Mouse (Mus musculus): ENCODE measurements around the gene Shld1.
A peak's percentile ranks its signal among the peaks of the same experiment; 100 is the strongest.

Gene Shld1

DNA sequence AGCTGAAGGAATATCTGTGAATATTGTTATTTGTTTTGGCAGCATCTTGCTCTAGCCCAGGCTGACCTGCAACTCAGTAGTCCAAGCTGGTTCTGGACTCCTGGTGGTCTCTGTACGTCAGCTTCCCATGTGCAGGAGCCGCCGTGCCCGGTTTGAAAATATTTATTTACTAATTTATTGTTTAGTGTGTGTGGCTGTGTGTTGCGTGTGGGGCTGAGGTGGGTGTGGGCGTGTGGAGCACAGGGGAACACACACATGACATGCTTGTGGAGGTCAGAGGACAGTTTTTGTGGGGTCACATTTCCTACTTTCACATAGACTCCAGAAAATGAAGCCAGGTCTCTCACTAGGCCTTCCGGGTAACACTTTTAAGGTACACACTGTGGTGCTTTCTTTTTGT is 37.8 kb downstream of the Shld1 start:
- no peak for DNase-seq (ENCODE audit: low spot score)

DNA sequence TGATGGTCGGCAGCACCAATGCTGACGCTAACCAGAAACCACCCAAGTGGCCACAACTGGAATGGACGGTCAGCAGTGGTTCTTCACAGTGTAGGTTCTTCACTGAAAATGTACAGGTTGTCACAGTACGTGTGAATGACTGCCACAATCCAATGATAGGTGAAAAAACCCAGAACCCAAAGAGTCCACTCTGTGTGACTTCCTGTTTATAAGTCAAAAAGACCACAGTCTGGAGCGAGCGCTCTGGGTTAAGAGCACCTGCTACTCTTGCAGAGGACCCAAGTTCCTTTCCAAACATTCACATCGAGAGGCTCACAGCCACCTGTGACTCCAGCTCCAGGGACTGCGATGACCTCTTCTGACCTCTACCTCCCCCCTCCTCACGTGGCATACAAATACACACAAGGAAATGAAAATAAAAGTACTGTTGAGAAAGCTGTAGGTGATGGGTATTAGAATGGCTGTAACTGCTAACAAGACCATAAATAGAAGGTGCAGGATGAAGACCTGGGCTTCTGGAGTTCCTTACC is 38.7 kb downstream of the Shld1 start:
- DNase-seq (ENCODE audit: low spot score): no peak

DNA sequence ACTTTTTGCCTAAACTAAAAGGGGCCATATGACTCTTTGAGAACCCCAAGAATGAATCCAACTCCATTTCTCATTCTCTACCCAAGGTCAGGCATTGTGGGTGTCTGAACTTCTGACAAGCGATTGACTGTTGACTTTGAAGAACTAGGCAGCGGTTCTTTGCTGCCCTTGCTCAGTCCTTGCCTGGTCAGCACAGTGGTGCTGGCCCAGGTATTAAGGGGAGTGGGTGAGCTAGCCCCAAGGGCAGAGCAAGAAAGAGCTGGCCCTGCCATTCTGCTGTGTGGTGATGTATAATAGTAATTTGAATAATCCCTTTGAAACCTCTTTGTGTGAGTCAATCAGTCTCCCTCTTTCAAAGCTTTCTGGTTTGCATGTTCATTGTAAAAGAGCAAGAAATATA is 39.4 kb downstream of the Shld1 start:
- no peak for DNase-seq (ENCODE audit: low spot score)

DNA sequence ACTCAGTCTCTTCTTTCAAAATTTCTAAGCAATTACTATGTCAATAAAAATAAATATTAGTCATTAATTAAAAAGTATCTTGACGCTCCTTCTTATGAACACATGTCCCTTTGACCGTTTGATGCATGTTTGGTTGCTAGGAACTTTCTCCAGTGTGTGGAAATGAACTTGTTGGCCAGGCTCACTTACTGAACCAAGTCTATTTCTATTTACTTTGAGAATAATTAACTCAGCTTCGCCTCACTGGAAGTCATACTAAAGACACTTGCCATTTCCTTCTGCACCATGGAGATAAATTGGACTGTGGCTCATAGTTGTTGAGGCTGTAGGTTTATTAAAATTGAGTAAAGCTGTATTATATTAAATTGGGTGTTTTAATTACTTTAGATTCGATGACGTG is 46.2 kb downstream of the Shld1 start:
- no peak for DNase-seq (ENCODE audit: low spot score)

DNA sequence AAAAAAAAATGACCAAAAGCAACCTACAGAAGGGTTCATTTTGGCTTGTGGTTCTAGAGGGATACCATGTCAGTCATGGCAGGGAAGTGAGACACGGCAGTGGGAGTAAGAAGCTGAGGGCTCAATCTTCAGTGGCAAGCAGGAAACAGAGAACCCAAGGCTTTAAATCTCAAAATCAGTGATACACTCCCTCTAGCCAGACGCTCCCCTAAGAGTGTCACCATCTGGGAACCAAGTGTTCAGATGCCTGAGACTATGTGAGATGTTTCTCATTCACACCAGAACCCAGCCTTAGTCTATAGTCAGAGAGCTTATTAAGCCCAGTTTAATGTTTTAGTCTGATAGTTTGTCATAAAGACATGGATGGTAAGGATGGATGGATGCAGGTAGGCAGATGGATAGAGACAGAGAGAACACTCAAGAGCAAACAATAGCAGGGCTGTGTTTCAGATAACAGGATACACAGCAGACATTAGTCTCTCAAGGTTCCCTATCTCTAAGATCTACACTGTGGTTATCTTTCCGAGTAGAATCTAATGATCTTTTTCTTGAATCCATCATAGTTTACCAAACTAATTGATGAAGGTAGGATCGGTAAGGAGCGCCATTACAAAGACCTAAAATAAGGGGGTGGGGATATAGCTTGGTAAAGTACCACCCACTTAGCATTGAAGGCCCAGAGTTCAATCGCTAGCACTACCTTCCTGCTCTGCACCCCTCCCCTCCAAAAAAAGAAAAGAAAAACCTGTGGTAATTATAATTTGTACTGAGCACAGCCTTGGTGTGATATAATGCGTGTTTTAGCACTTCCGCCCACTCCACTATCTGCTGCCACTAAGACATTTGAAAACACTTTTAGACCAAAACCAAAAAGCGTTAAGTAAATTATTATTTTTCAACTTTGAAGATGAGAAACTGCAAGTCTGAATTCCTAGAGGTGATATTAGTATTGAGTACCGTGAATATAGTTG is 47.2 kb downstream of the Shld1 start:
- DNase-seq (ENCODE audit: low spot score): no peak

DNA sequence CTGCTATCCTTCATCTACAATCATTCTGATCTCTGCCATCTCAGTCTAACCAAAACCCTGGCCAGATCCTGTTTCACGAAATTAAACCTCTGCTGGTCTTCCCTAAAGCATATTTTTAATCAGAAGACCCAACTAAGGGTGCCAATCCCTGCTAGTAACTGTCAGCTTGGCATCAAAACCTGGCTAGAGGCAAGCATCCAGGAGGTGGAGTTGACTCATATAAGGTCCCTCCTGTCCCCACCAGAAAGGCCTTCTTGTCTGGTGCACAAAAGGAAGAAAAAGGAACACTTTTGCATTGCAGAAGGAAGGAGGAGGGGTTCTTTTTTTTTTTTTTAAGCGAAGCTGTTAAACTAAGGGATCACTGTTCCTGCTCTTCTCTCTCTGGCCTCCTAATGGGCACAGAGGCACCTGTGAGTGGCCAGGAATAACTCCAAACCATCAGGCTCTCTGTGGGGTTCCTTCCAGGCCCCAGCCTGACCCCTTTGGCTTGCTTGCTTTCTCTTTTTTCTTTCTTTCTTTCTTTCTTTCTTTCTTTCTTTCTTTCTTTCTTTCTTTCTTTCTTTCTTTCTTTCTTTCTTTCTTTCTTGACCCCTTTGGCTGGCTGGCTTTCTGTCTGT is 52.2 kb downstream of the Shld1 start:
- no peak for DNase-seq (ENCODE audit: low spot score)

DNA sequence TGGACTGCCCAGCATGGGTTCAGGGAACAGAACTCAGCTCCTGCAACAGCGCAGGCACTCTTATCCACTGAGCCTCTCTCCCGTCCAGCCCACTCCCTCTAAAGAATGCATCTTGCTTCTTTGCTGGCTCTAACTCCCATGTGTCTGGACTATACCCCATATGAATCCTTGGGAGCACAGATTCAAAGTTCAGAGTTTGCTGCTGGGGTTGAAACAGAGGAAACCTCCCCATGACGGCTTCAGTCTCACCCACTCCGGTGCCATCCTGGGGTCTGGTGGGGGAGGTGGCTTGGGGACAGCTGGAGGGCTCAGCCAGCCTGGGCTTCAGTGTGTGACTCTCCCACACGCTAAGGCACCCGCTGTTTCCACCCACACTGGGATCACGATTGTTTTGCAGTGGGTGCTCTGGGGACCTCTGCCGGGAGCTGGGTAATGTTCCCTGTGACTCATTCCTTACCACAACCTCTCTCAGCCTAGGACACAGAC is 55.2 kb downstream of the Shld1 start:
- no peak for DNase-seq (ENCODE audit: low spot score)

DNA sequence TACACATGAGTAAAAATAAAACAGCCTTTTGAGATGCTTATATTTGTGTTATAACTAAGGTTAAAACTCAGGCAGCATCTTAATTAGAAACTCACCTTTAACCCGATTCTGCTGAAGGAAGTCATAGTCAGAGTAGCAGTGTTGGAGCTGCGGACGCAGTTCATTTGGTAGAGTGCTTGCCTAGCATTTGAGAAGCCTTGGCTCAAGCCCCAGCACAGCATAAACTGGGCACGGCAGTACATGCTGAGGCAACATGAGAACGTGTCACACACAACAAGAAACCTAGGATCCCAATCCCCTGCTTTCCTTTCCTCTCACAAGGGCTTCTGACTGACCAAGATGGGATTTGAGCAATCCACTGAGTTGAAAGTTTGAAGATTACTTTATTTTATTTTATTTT is 58.1 kb downstream of the Shld1 start:
- no peak for DNase-seq (ENCODE audit: low spot score)

DNA sequence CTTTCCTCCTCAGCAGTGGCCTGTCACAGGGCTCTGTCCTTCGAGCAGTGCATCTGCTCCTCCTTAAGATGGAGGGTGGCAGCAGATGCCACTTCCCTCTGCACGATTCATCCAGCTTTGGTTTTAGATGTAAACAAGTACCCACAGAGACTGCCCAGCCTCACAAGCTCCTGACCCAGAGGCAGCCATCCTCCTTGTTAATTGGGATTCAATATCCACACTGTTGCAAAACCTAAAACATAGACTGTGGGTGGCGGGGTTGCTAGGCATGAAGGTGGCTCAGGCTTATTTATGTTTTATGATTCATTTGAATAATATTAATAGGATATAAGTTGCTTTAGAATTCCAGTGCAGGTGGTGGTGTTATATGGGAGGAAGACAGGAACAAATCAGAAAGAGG is 59.4 kb downstream of the Shld1 start:
- no peak for DNase-seq (ENCODE audit: low spot score)

DNA sequence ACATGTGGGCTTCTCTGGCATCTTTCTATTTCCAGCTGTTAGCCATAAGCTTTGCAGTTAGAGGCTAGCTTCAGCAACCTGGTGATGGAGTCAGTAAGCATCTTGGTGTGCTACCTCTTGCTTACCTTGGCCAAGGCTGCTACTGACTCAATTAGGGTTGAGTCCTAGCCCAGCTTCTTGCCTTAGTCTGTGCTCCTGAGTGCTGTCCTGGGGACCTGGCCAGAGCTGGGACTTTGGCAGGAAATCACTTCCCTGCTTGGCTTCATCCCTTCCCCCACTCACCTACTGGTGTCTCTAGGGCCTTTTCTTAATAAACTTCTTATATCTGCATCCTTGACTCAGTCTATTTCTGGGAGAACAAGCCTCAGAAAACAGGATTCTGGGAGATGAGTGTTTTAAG is 64.0 kb downstream of the Shld1 start:
- no peak for DNase-seq (ENCODE audit: low spot score)

DNA sequence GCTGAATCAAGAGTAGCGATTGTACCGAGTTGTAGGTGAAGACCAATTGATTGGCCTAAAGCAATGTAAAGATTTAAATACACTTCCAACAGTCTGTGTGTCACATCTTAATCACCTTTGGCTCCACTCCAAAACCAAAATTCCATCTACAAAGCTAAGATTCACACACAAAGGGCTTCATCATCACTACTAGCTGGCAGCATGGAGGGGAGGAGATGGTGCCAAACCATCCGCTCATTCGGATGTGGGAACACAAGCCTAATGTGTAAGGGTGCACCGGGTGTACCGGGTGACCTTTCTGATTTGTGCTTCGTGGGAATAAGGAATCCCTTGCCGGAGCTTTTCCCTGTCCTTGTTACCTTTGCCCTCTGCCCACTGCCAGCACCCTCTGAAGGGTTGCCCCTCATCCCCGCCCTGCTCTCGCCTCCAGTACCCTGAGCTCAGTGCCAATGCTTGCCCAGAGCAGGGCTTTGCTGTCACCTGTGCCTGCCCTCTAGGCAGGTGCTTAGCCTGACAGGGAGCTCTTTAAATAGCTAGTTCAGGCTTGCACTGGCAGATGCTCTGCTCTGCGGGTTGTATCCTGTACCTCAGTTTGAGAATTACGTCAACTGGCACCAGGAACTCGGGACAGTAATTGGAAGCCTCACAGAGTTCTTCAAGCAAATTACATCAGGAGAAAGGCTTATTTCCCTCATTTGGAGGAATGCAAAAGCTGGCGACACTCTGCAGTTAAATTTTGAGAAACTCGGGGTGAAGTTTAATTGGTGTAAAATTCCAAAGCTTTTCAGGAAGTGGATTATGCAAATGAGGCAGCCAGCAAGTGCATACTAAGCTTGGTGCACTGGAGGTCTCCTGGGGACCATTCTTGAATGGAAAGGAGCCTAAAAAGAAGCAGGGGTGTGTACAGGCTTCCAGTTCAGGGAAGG is 64.7 kb downstream of the Shld1 start:
- DNase-seq (ENCODE audit: low spot score): no peak

DNA sequence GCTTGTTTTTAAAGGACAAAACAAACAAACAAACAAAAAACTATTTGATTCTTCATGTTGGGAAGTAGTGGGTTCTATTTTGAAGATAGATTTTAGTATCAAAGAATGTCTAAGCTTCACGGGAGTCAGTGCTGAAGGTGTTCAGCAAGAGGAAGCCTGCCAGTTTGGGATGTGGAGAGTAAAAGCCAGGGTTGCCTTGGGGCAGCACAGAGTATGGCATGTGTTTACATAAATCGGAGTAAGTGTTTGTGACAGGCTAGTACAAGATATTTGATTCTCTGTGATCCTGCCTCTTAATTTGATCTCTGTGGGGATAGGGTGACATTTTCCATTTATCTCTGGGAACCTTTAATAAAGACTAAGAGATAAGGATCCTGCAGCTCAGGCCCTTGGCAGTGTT is 65.7 kb downstream of the Shld1 start:
- no peak for DNase-seq (ENCODE audit: low spot score)

DNA sequence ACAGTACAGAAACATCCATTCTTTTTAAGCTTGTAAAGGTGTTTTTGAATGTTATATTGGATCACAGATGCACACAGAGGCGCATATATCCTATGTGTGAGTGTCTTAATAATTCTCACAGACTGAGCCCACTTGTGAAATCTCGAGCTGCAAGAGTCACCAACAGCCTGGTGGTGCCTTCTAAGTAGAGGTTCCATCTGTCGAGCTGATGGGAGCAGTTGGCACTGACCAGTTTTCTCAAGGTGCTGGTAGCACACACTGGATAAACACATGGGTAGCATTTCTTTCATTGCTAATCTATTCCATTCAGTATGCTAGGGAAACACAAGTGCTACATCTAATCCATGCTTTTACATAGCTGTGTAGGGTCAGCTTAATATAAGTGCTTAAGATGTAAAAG is 66.4 kb downstream of the Shld1 start:
- DNase-seq (ENCODE audit: low spot score): no peak

DNA sequence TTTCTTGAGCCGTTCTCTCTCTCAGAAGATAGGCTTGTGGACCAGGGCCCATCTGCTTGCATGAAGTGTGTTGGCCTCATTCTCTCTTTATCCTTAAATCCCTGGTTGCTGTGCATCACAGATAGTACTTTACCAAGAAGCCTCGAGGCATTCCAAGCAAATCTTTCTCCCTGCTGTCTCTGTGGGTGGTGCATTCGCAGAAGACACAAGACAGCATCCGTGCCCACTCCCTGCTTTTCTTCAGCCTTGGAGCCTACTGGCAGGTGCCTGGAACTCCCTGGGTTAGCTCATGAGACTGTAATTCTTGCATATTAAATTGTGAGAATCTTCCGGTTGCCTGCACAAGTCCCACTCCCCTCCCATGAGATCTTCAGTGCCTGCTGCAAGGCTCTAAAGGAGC is 71.2 kb downstream of the Shld1 start:
- DNase-seq (ENCODE audit: low spot score): no peak

DNA sequence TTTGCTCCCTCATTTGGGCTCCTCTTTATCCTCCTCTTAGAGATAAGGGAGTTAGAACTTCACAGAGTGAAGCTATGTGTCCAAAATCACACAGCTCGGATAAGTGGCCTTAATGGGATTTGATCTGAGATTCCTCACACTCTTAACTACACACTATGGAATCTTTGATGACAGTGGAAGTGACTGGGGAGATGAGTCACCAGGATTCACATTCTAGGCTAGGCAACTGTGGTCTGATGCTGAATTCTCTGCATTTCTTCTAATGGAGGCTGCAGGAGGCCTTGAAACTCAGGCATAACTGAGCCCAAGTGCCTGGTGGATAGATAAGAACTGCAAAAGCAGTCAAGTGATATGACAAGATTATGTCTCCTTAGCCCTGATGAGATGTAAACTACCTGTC is 84.1 kb downstream of the Shld1 start:
- DNase-seq (ENCODE audit: low spot score): no peak

DNA sequence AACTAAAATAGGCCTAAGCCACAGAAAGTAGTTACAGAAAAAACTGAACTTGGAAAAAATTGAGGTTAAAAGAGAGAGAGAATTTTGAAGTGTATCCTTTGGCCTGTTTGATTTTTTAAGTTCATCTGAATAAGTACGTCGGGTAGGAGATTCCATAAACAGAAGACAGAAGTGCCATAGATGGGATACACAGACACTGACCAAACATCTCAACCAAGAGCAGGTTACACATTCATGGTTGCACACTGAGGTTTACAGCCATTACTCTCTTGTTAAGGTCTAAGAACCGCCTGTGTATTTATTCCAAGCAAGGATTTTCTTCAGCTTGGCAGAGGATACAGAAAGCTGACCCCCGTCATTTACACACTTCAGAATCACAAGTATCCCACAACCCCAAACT is 94.2 kb downstream of the Shld1 start, which contains the start of gene Chgb:
Chgb (plus strand) TSS at position 301 of the 400 bp plus-strand sequence.
- no peak for DNase-seq (ENCODE audit: low spot score)

DNA sequence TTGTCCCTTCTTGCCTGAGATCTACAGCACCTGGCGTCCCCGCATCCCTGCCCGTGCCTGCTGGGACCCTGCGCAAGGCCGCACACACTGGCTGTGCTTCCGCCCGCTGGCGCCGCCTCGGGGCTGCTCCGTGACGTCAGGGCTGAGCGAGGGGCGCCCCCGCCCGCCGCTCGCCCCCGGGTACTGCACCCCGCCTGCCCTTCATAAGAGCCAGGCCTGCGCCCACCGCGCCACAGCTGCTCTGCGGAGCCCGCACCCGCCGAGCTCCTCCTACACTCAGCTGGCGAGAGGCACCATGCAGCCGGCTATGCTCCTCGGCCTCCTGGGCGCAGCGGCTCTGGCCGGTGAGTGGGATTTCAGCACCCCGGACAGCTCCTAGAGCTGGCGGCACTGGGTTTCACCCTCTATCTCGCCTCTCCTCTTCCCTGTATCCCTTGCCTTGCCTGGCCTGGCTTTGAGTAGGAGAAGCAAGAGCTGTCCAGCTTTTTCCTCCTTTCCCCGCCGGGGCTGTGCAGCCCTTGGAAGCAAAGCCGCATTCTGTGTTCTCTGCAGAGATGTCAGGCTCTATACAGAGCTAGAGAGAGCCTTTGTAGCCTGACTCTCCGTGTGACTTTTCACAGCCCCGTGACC is 94.8 kb downstream of the Shld1 start:
- peak; percentile 94 for DNase-seq (ENCODE audit: low spot score)

DNA sequence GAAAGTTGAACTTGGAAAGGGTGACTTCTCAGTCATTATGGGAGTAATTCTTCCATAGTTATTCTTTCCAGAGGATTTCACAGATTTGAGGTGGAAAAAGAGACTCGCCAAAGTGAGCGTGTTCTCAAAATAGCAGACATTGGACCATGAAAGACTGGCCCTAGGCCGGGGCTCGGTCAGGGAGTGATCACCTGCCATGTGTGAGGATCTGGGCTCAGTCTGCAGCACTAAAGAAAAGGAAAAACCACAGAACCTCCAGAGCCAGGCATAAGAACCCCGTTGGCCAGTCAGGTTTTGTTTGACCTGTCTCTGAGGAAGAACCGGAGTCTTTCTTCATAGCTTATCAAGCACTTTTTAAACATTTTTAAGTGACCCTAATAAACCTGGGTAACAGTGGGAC is 97.3 kb downstream of the Shld1 start:
- no peak for DNase-seq (ENCODE audit: low spot score)

DNA sequence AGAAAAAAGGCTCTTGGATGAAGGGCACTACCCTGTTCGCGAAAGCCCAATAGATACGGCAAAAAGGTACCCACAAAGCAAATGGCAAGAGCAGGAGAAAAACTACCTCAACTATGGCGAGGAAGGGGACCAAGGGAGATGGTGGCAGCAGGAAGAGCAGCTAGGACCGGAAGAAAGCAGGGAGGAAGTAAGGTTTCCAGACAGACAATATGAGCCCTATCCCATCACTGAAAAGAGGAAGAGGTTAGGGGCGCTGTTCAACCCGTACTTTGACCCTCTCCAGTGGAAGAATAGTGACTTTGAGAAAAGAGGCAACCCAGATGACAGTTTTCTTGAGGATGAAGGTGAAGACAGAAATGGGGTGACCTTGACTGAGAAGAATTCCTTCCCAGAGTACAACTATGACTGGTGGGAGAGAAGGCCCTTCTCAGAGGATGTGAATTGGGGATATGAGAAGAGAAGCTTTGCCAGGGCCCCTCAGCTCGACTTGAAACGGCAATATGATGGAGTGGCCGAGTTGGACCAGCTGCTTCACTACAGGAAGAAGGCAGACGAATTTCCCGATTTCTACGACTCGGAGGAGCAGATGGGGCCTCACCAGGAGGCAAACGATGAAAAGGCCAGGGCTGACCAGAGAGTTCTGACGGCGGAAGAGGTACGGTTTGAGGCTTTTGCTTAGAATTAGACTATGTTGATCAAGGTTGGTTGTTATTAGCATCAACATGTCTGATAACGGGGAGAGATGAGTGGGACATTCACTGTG is 106.9 kb downstream of the Shld1 start:
- DNase-seq (ENCODE audit: low spot score): no peak

DNA sequence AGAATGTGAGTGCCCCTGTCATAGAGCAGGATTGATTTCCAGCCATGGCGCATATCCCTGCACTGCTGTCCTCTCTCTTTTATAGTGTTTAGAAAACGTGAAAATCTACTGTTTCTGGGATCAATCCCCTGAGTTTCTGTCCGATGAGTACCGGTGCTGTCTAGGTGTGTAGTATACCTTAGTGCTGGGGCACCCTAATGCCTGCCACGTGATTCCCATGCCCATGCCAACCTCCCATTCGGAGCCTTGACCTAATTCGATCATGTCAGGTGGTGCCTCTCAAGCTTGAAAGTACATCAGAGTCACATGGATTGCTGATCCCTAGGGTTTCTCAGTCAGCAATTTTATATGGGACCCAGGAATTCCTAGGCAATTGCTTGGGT is 107.5 kb downstream of the Shld1 start:
- no peak for DNase-seq (ENCODE audit: low spot score)
